Mouse (Mus musculus) heart, postnatal 0 days (tissue): ENCODE results near the gene Apbb1. TPM values are rescaled to one million over a fixed set of nuclear protein-coding genes. Genes with fewer than 3 reads are reported as not detected.

Experiments used
- ATAC-seq: fragments of 200-750 bp; cut with Nextera tagmentation; 2 replicates; pipeline ENCODE4 v1.8.0; 2017; ENCODE audit warnings: low read depth, moderate number of reproducible peaks, moderate library complexity; ENCODE audit not compliant: insufficient read depth
- DNase-seq: peaks from one replicate; pipeline ENCODE4 v3.0.0-alpha.2; 2016; ENCODE audit warnings: low spot score
- H3K27ac ChIP-seq: fragments of 300-500 bp; sonication (generic); 2 replicates; pipeline ENCODE4 v1.5.1; 2014; ENCODE audit warnings: low read depth, mild to moderate bottlenecking
- H3K27me3 ChIP-seq: fragments of 300-500 bp; sonication (generic); 2 replicates; pipeline ENCODE4 v1.6.1; 2014; ENCODE audit warnings: low read length, mixed read lengths; ENCODE audit not compliant: control insufficient read depth, insufficient read depth
- H3K36me3 ChIP-seq: fragments of 300-500 bp; sonication (generic); replicated peaks from 2 replicates; pipeline ENCODE4 v1.6.1; 2014; ENCODE audit warnings: low read length, mixed read lengths; ENCODE audit not compliant: control insufficient read depth, insufficient read depth
- H3K4me1 ChIP-seq: fragments of 300-500 bp; sonication (generic); 2 replicates; pipeline ENCODE4 v1.6.1; 2014; ENCODE audit warnings: antibody characterized with exemption; ENCODE audit not compliant: control insufficient read depth, insufficient read depth
- H3K4me2 ChIP-seq: fragments of 300-500 bp; sonication (generic); 2 replicates; pipeline ENCODE4 v1.6.1; 2014; ENCODE audit warnings: low read depth, mild to moderate bottlenecking, low read length, moderate library complexity
- H3K4me3 ChIP-seq: fragments of 300-500 bp; sonication (generic); 2 replicates; pipeline ENCODE4 v1.5.1; 2014; ENCODE audit warnings: low read depth, low read length
- H3K9ac ChIP-seq: fragments of 300-500 bp; sonication (generic); replicated peaks from 2 replicates; pipeline ENCODE4 v1.6.1; 2014; ENCODE audit warnings: low read depth, low read length, mixed read lengths
- H3K9me3 ChIP-seq: fragments of 300-500 bp; sonication (generic); replicated peaks from 2 replicates; pipeline ENCODE4 v1.6.1; 2016; ENCODE audit warnings: low read length; ENCODE audit not compliant: control insufficient read depth
- CTCF ChIP-seq: IDR thresholded peaks from 2 replicates; pipeline ENCODE4 v1.5.1; 2016; ENCODE audit warnings: antibody characterized with exemption, control low read depth, low read depth
- EP300 ChIP-seq: IDR thresholded peaks from 2 replicates; pipeline ENCODE4 v1.6.1; 2016; ENCODE audit warnings: antibody characterized with exemption, low read depth
- WGBS: fragments of 180-500 bp; shearing (Covaris S2); extraction: QIAGEN DNeasy Blood & Tissue Kit; methylation state at CpG from one replicate; pipeline ENCODE4 v1.1.7; 2014; 5-methylcytosine and 5-hydroxymethylcytosine counted together
- polyA plus RNA-seq: library from polyadenylated mRNA; unstranded; fragments of >200 nt; fragmentation: Nextera tagmentation; extraction: Ambion mirVana; gene quantifications from 2 replicates; pipeline ENCODE4 v1.2.1, GENCODE M21; 2015
- total RNA-seq: library from RNA; depleted of rRNA; stranded (reverse); fragments of >200 nt; gene quantifications from 2 replicates; pipeline ENCODE4 v1.2.3, GENCODE M21; 2014; ENCODE audit warnings: low replicate concordance

Gene Apbb1
- total and polyA plus RNA-seq, 2 experiments from 2014 or later, result 67.3 to 170 TPM

GRCm38 (mm10) chr7:105519336-105519735 lies 62.1 kb downstream of the Apbb1 start:
- ATAC-seq (no peak), DNase-seq (no peak)
- no peaks in the 10 kb centered on the region for H3K4me1 ChIP-seq
- TF ChIP-seq EP300 (no peak), CTCF (no peak)
- no peak overlapping the region for H3K27ac ChIP-seq
- no peaks in the 10 kb centered on the region for H3K36me3 ChIP-seq
- no peak overlapping the region for H3K9ac ChIP-seq
- no peaks in the 10 kb centered on the region for H3K27me3 ChIP-seq
- no peak overlapping the region for H3K4me3 ChIP-seq
- no peaks in the 10 kb centered on the region for H3K9me3 ChIP-seq
- 58% methylated on average over 11 of the region's 11 CpGs for WGBS
- no peak overlapping the region for H3K4me2 ChIP-seq

GRCm38 (mm10) chr7:105516669-105517360 lies 64.6 kb downstream of the Apbb1 start:
- TF ChIP-seq CTCF, result no peak
- no peak for TF ChIP-seq EP300
- Histone ChIP-seq H3K36me3 (no peaks in the 10 kb centered on the region), H3K9ac (no peak overlapping the region), H3K27ac (no peak overlapping the region), H3K9me3 (no peaks in the 10 kb centered on the region), H3K27me3 (no peaks in the 10 kb centered on the region), H3K4me3 (no peak overlapping the region), H3K4me2 (no peak overlapping the region), H3K4me1 (no peaks in the 10 kb centered on the region)
- ATAC-seq, result no peak
- WGBS, result 42% methylated on average over 9 of the region's 9 CpGs
- DNase-seq, result no peak

- no peak overlapping the region for H3K4me3 ChIP-seq
- ATAC-seq (no peak), DNase-seq (peak; percentile 26)
- H3K36me3 ChIP-seq, result no peaks in the 10 kb centered on the region
- TF ChIP-seq EP300, result no peak
- peak; percentile 88 for TF ChIP-seq CTCF
- H3K4me1 ChIP-seq, result no peaks in the 10 kb centered on the region
- H3K27me3 ChIP-seq, result no peaks in the 10 kb centered on the region
- no peak overlapping the region for H3K27ac ChIP-seq
- no peaks in the 10 kb centered on the region for H3K9me3 ChIP-seq
- WGBS, result 6% methylated on average over 5 of the region's 5 CpGs
- H3K4me2 ChIP-seq, result no peak overlapping the region
- H3K9ac ChIP-seq, result no peak overlapping the region
These were observed 66.3 kb downstream of the Apbb1 start for GRCm38 (mm10) chr7:105515178-105515577.

- DNase-seq (no peak), ATAC-seq (no peak)
- Histone ChIP-seq H3K9ac (no peak overlapping the region), H3K4me2 (no peak overlapping the region), H3K4me1 (peaks cover 4% of the 10 kb centered on the region; the same call in 1 of the 2 replicates), H3K4me3 (no peak overlapping the region), H3K9me3 (no peaks in the 10 kb centered on the region), H3K27ac (no peak overlapping the region), H3K36me3 (no peaks in the 10 kb centered on the region), H3K27me3 (no peaks in the 10 kb centered on the region)
- 54% methylated on average over 5 of the region's 5 CpGs for WGBS
- TF ChIP-seq EP300 (no peak), CTCF (no peak)
These were observed 66.9 kb downstream of the Apbb1 start for GRCm38 (mm10) chr7:105514561-105514960.

- no peaks in the 10 kb centered on the region for H3K36me3 ChIP-seq
- 43% methylated on average over 5 of the region's 5 CpGs for WGBS
These were observed 67.6 kb downstream of the Apbb1 start for GRCm38 (mm10) chr7:105513845-105514291.

More at GRCm38 (mm10) chr7:105513845-105514291, 67.6 kb downstream of the Apbb1 start:
- no peak for TF ChIP-seq CTCF
- TF ChIP-seq EP300, result no peak
- peaks cover 4% of the 10 kb centered on the region; the same call in 1 of the 2 replicates for H3K4me1 ChIP-seq
- no peak overlapping the region for H3K4me2 ChIP-seq
- no peak overlapping the region for H3K9ac ChIP-seq
- H3K4me3 ChIP-seq, result no peak overlapping the region
- no peaks in the 10 kb centered on the region for H3K27me3 ChIP-seq
- H3K9me3 ChIP-seq, result no peaks in the 10 kb centered on the region
- no peak for DNase-seq
- no peak overlapping the region for H3K27ac ChIP-seq
- ATAC-seq, result no peak
